Mouse (Mus musculus) bone marrow, adult 2 months (tissue): ENCODE measurements around the gene Jak1.

Source experiments
- CTCF ChIP-seq: fragments of 200-500 bp; IDR thresholded peaks from 2 replicates; pipeline ENCODE4 v1.5.1; 2011; ENCODE audit warnings: low read length, control low read depth; ENCODE audit not compliant: control insufficient read depth, insufficient read depth
- POLR2A ChIP-seq: fragments of 200-500 bp; IDR thresholded peaks from 2 replicates; pipeline ENCODE4 v1.6.1; 2011; ENCODE audit warnings: low read depth, mild to moderate bottlenecking, control low read depth, low read length, borderline replicate concordance; ENCODE audit not compliant: control insufficient read depth

GRCm38 (mm10) chr4:101270734-101271133 is 5.7 kb upstream of the Jak1 start:
- no peak for TF ChIP-seq POLR2A
- no peak for TF ChIP-seq CTCF
